ENCODE assay signal across 25 mouse cellular contexts in the genomic region with DNA sequence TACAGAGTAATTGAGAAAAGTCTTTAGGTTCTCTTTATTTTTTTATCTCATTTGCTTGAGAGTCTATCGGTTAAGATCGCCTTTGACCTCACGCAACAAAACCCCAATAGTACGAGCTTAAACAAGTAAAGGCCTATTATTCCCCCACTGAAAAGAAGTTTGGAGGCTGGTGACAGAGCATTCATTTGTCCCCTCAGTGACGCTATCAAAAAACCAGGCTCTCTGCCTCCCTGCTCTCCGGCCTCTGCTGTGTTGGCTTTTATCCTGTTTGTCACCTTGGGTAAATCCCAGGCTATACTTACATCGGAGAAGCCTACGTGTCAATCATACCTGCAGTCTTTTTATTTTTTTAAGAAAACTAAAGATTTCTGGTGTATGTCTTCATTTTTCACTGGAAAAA.
"Had no signal": no experiment of that assay in that cellular context is flagged by ENCODE, and none has a peak within 500 bp of the region (broad histone marks: within the 10 kb centered on the region; RNA-seq: fewer than 3 reads in every experiment).

No protein-coding gene starts in this region.

- H3K36me3 ChIP-seq: heart, embryonic 10.5 days; heart, embryonic 12.5 days; hindbrain, embryonic 12.5 days; hindbrain, embryonic 15.5 days; intestine, embryonic 15.5 days; limb, embryonic 10.5 days; limb, embryonic 12.5 days; liver, embryonic 13.5 days had no signal

- H3K27ac ChIP-seq: gastrocnemius, adult 2 months; heart, embryonic 10.5 days; hindbrain, embryonic 12.5 days; hindbrain, embryonic 15.5 days; intestine, embryonic 15.5 days; layer of hippocampus, adult 2 months; left cerebral cortex, adult 2 months; limb, embryonic 10.5 days; limb, embryonic 12.5 days; liver, embryonic 13.5 days had no signal

- H3K4me1 ChIP-seq: heart, embryonic 10.5 days; heart, embryonic 12.5 days; hindbrain, embryonic 12.5 days; hindbrain, embryonic 15.5 days; intestine, embryonic 15.5 days; limb, embryonic 10.5 days; limb, embryonic 12.5 days; liver, embryonic 13.5 days had no signal

- H3K4me3 ChIP-seq: gastrocnemius, adult 2 months; heart, embryonic 10.5 days; heart, embryonic 12.5 days; hindbrain, embryonic 12.5 days; hindbrain, embryonic 15.5 days; intestine, embryonic 15.5 days; layer of hippocampus, adult 2 months; left cerebral cortex, adult 2 months; limb, embryonic 10.5 days; limb, embryonic 12.5 days; liver, embryonic 13.5 days had no signal

- ATAC-seq: inflammation-experienced regulatory T-cells, adult 6 months; intestine, embryonic 15.5 days; intestine, postnatal 0 days had no signal

- H3K9ac ChIP-seq: heart, embryonic 12.5 days; hindbrain, embryonic 12.5 days; hindbrain, embryonic 15.5 days; intestine, embryonic 15.5 days; limb, embryonic 12.5 days; liver, embryonic 13.5 days had no signal

- H3K4me2 ChIP-seq: heart, embryonic 12.5 days; hindbrain, embryonic 12.5 days; hindbrain, embryonic 15.5 days; intestine, embryonic 15.5 days; limb, embryonic 12.5 days; liver, embryonic 11.5 days; liver, embryonic 13.5 days had no signal

- DNase-seq: gastrocnemius, adult 2 months; gastrocnemius, postnatal 10 days; gastrocnemius, postnatal 25 days; heart, adult 18-20 months; heart, postnatal 10 days; heart, postnatal 4 days; kidney, adult 18-20 months; kidney, adult 8-10 months; kidney, postnatal 10 days; kidney, postnatal 25 days; kidney, postnatal 4 days; liver; liver, embryonic 13.5 days had no signal

- H3K27me3 ChIP-seq: heart, embryonic 12.5 days; hindbrain, embryonic 12.5 days; intestine, embryonic 15.5 days; liver, embryonic 13.5 days had no signal

- H3K9me3 ChIP-seq: heart, embryonic 10.5 days; heart, embryonic 12.5 days; hindbrain, embryonic 12.5 days; hindbrain, embryonic 15.5 days; intestine, embryonic 15.5 days; limb, embryonic 10.5 days; limb, embryonic 12.5 days; liver, embryonic 13.5 days had no signal
